Mouse (Mus musculus) macrophage (primary cell): ENCODE results near the gene Lman2. TPM values are rescaled to one million over a fixed set of nuclear protein-coding genes. Genes with fewer than 3 reads are reported as not detected.

Source experiments
- H3K27ac ChIP-seq: fragments of 350-480 bp; formaldehyde crosslinking; 2 replicates; pipeline ENCODE4 v1.9.0; 2021
- H3K36me3 ChIP-seq: fragments of 350-480 bp; formaldehyde crosslinking; 2 replicates; pipeline ENCODE4 v1.9.0; 2021; ENCODE audit errors: inconsistent target
- H3K4me3 ChIP-seq: fragments of 350-480 bp; formaldehyde crosslinking; 2 replicates; pipeline ENCODE4 v1.9.0; 2021; ENCODE audit errors: inconsistent target
- H3K79me2 ChIP-seq: fragments of 350-480 bp; formaldehyde crosslinking; 2 replicates; pipeline ENCODE4 v1.9.0; 2021; ENCODE audit errors: inconsistent target
- WGBS: methylation state at CpG from one replicate; pipeline ENCODE4 v1.1.7; 2026; ENCODE audit warnings: inconsistent platforms; ENCODE audit not compliant: missing documents; 5-methylcytosine and 5-hydroxymethylcytosine counted together
- polyA plus RNA-seq: library from polyadenylated mRNA; stranded (reverse); fragments of 250-400 nt; gene quantifications from 3 replicates; pipeline ENCODE4 v1.2.4, GENCODE M21; 2018; ENCODE audit warnings: inconsistent platforms

Gene Lman2
- polyA plus RNA-seq, 1 experiment from 2014 or later, result 69.2 TPM

DNA sequence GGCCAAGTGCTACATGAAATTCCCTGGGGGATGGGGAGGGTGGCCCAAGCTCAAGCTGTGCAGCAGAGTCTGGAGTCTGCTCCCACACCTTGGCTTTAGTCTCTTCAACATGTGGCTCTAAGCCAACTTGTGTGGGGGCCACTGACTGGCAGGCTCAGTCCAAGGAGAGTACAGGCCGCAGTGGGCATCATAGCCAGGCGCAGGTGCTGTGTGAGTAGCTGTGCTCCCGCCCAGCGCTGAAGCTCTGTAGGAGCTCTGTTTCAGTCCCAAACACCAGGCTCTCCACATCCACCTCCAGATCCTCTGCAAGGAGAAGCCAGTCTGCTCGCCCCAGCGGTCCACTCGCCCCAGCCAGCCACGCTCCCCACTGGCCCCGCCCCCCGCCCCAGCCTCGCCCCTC lies 37.0 kb downstream of the Lman2 start:
- H3K27ac ChIP-seq, result no peak overlapping the region

GRCm38 (mm10) chr13:55322130-55322825 lies 40.3 kb downstream of the Lman2 start:
- WGBS, result 3% methylated on average over 31 of the region's 31 CpGs
- Histone ChIP-seq H3K27ac (peak overlapping the region; percentile 85), H3K4me3 (peak overlapping the region; percentile 97), H3K36me3 (peaks cover 17% of the 10 kb centered on the region; the same call in 1 of the 2 replicates), H3K79me2 (peaks cover 49% of the 10 kb centered on the region)

More for the DNA sequence above, 37.0 kb downstream of the Lman2 start:
- Histone ChIP-seq H3K36me3 (peaks cover 14% of the 10 kb centered on the region; the same call in 1 of the 2 replicates), H3K4me3 (no peak overlapping the region), H3K79me2 (peaks cover 43% of the 10 kb centered on the region)
- 92% methylated on average over 11 of the region's 11 CpGs for WGBS

GRCm38 (mm10) chr13:55321434-55322129 lies 41.0 kb downstream of the Lman2 start, which contains the start of gene Rab24:
TSS of gene Rab24 (minus strand) at chr13:55321946.
- Histone ChIP-seq H3K36me3 (peaks cover 17% of the 10 kb centered on the region; the same call in 1 of the 2 replicates), H3K27ac (peak within 1 kb of the TSS; percentile 85), H3K79me2 (peaks cover 52% of the 10 kb centered on the region), H3K4me3 (peak within 1 kb of the TSS; percentile 97)
- under 1% methylated on average over 73 of the region's 73 CpGs for WGBS

- peaks cover 21% of the 10 kb centered on the region; the same call in 1 of the 2 replicates for H3K36me3 ChIP-seq
- peak within 1 kb of the TSS; percentile 78 for H3K27ac ChIP-seq
Observed at GRCm38 (mm10) chr13:55319931-55320533, 42.6 kb downstream of the Lman2 start, which contains the start of gene Prelid1. TSS of gene Prelid1 (plus strand) at chr13:55320500.

GRCm38 (mm10) chr13:55318351-55318750 lies 44.2 kb downstream of the Lman2 start:
- H3K79me2 ChIP-seq, result peaks cover 51% of the 10 kb centered on the region
- 3% methylated on average over 3 of the region's 3 CpGs for WGBS
- H3K36me3 ChIP-seq, result peaks cover 25% of the 10 kb centered on the region
- H3K27ac ChIP-seq, result peak overlapping the region; percentile 78
- no peak overlapping the region for H3K4me3 ChIP-seq

More at GRCm38 (mm10) chr13:55319931-55320533, 42.6 kb downstream of the Lman2 start, which contains the start of gene Prelid1:
- WGBS, result 86% methylated on average over 4 of the region's 4 CpGs
- Histone ChIP-seq H3K4me3 (peak within 1 kb of the TSS; percentile 86), H3K79me2 (peaks cover 63% of the 10 kb centered on the region)

GRCm38 (mm10) chr13:55314891-55315412 lies 47.6 kb downstream of the Lman2 start:
- peaks cover 19% of the 10 kb centered on the region for H3K79me2 ChIP-seq
- H3K4me3 ChIP-seq, result no peak overlapping the region
- H3K36me3 ChIP-seq, result peaks cover 57% of the 10 kb centered on the region
- WGBS, result 86% methylated on average over 2 of the region's 2 CpGs
- no peak overlapping the region for H3K27ac ChIP-seq

DNA sequence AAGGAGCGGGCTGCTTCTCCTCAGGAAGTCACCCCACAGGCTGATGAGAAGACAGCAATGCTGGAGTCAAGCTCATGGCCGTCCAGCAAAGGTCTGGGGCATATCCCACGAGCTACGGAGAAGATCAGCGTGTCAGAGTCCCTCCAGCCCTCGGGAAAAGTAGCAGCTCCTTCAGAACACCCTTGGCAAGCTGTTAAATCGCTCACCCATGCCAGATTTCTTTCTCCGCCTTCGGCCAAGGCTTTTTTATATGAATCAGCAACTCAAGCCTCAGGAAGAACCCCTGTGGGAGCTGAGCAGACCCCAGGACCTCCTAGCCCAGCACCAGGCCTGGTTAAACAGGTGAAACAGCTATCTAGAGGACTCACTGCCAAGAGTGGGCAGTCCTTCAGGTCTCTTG lies 49.5 kb downstream of the Lman2 start:
- Histone ChIP-seq H3K4me3 (no peak overlapping the region), H3K36me3 (peaks cover 62% of the 10 kb centered on the region), H3K79me2 (peaks cover 14% of the 10 kb centered on the region; the same call in 1 of the 2 replicates), H3K27ac (no peak overlapping the region)
- 93% methylated on average over 9 of the region's 9 CpGs for WGBS

DNA sequence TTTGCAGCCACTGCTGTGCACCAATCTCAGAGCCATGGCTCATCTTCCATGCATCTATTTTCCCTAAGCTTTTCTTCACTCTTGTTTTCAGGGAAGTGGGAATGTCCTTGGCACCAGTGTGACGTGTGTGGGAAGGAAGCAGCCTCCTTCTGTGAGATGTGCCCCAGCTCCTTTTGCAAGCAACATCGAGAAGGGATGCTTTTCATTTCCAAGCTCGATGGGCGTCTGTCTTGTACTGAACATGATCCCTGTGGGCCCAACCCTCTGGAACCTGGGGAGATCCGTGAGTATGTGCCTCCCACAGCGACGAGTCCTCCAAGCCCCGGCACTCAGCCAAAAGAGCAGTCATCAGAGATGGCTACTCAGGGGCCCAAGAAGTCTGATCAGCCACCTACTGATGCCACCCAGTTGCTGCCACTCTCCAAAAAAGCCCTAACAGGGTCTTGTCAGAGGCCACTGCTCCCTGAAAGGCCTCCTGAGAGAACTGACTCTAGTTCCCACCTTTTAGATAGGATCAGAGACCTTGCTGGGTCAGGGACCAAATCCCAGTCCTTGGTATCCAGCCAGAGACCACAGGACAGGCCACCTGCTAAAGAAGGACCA lies 50.5 kb downstream of the Lman2 start:
- H3K36me3 ChIP-seq, result peaks cover 70% of the 10 kb centered on the region
- H3K4me3 ChIP-seq, result no peak overlapping the region
- 89% methylated on average over 8 of the region's 8 CpGs for WGBS
- no peak overlapping the region for H3K27ac ChIP-seq
- H3K79me2 ChIP-seq, result peaks cover 14% of the 10 kb centered on the region; the same call in 1 of the 2 replicates

DNA sequence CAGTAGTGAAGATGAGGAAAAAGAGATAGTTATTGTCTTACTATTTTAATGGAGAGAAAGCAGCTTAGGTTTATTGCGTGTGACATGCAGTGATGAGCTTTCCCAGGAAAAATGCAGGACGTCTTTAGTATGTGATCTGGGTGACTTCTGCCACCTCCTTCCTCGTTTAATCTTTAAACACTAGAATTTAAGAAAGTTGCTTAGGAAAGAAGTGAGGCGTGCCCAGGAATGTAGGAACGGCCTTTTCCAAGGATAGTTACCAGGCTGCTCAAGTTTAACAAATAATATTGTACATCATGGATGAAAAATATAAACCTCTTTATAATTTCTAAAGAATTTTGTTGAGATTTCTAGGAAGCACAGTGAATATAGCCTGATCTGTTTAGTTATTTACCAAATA lies 61.7 kb downstream of the Lman2 start:
- Histone ChIP-seq H3K27ac (no peak overlapping the region), H3K79me2 (no peaks in the 10 kb centered on the region), H3K4me3 (no peak overlapping the region), H3K36me3 (peaks cover 77% of the 10 kb centered on the region)
- WGBS, result 88% methylated on average over 4 of the region's 5 CpGs

DNA sequence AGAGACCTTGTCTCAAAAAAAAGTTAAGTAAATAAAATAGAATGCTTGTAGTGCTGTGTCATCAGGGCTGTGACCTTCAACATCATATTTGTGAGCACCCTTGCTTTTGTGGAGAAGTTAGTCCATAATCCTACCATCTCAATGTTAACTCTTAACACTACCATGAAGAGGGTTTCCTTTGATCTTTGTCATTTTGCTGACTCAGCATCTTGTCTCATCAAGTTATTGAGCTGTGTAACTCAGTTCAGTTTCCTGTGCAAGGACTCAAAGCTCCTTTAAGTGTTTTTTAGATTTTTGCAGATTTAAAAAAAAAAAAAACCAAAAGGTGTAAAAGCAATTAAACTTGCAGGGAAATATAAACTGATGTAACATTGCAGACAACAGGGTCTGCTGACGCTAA lies 65.8 kb downstream of the Lman2 start:
- H3K27ac ChIP-seq, result no peak overlapping the region
- H3K36me3 ChIP-seq, result peaks cover 75% of the 10 kb centered on the region
- no peak overlapping the region for H3K4me3 ChIP-seq
- 100% methylated on average over 1 of the region's 1 CpGs for WGBS
- H3K79me2 ChIP-seq, result no peaks in the 10 kb centered on the region

Other genes with a start within 250 kb of the Lman2 start
- not detected in 3 replicates for gene Gm17617, start 229.2 kb downstream of the Lman2 start, polyA plus RNA-seq
- not detected in 3 replicates for gene Fgfr4, start 210.1 kb downstream of the Lman2 start, polyA plus RNA-seq
- 26.6 to 37.3 TPM (median 28.9 TPM) in 3 replicates for gene Nsd1, start 153.0 kb downstream of the Lman2 start, polyA plus RNA-seq
- gene Prelid1, start 42.3 kb downstream of the Lman2 start, polyA plus RNA-seq, result 183 to 228 TPM (median 200 TPM) in 3 replicates
- gene Rab24, start 40.8 kb downstream of the Lman2 start, polyA plus RNA-seq, result 34.9 to 62.7 TPM (median 47.3 TPM) in 3 replicates
- 0.43 to 1.1 TPM in 2 of 3 replicates, not detected in the other for gene Mxd3, start 33.0 kb downstream of the Lman2 start, polyA plus RNA-seq
- gene Rgs14, start 6.9 kb upstream of the Lman2 start, polyA plus RNA-seq, result 3.6 to 11.3 TPM (median 8.4 TPM) in 3 replicates
- gene Slc34a1, start 35.4 kb upstream of the Lman2 start, polyA plus RNA-seq, result not detected in 3 replicates
- not detected in 3 replicates for gene Pfn3, start 52.4 kb upstream of the Lman2 start, polyA plus RNA-seq
- gene F12, start 64.0 kb upstream of the Lman2 start, polyA plus RNA-seq, result not detected in 3 replicates
- gene Grk6, start 82.3 kb upstream of the Lman2 start, polyA plus RNA-seq, result 8.4 to 12.3 TPM (median 10.1 TPM) in 3 replicates
- 0.27 TPM in 1 of 3 replicates, not detected in the others for gene Prr7, start 101.5 kb upstream of the Lman2 start, polyA plus RNA-seq
- 0.10 TPM in 1 of 3 replicates, not detected in the others for gene Dbn1, start 125.3 kb upstream of the Lman2 start, polyA plus RNA-seq
- gene Pdlim7, start 150.9 kb upstream of the Lman2 start, polyA plus RNA-seq, result 0.40 to 3.3 TPM (median 0.44 TPM) in 3 replicates
- gene Dok3, start 166.5 kb upstream of the Lman2 start, polyA plus RNA-seq, result 6.1 to 22.8 TPM (median 15.9 TPM) in 3 replicates
- gene Ddx41, start 173.9 kb upstream of the Lman2 start, polyA plus RNA-seq, result 26.5 to 32.5 TPM (median 27.1 TPM) in 3 replicates
- gene Fam193b, start 208.3 kb upstream of the Lman2 start, polyA plus RNA-seq, result 11.7 to 25.1 TPM (median 12.9 TPM) in 3 replicates
- 100 to 185 TPM (median 135 TPM) in 3 replicates for gene Tmed9, start 210.9 kb upstream of the Lman2 start, polyA plus RNA-seq
- gene B4galt7, start 237.1 kb upstream of the Lman2 start, polyA plus RNA-seq, result 11.0 to 27.4 TPM (median 23.7 TPM) in 3 replicates